Mouse (Mus musculus): ENCODE data around the gene BC024978. TPM values are rescaled to one million over a fixed set of nuclear protein-coding genes. Genes with fewer than 3 reads are reported as not detected.

BC024978 gene
- total RNA-seq (2012; rRNA removed) (1.6 and 1.9 TPM in 2 replicates), total RNA-seq (2014; rRNA removed) (0.90 and 1.7 TPM in 2 replicates), polyA plus RNA-seq (2012; ENCODE audit: insufficient read length, low read depth) (5.7 and 9.4 TPM in 2 replicates)

DNA sequence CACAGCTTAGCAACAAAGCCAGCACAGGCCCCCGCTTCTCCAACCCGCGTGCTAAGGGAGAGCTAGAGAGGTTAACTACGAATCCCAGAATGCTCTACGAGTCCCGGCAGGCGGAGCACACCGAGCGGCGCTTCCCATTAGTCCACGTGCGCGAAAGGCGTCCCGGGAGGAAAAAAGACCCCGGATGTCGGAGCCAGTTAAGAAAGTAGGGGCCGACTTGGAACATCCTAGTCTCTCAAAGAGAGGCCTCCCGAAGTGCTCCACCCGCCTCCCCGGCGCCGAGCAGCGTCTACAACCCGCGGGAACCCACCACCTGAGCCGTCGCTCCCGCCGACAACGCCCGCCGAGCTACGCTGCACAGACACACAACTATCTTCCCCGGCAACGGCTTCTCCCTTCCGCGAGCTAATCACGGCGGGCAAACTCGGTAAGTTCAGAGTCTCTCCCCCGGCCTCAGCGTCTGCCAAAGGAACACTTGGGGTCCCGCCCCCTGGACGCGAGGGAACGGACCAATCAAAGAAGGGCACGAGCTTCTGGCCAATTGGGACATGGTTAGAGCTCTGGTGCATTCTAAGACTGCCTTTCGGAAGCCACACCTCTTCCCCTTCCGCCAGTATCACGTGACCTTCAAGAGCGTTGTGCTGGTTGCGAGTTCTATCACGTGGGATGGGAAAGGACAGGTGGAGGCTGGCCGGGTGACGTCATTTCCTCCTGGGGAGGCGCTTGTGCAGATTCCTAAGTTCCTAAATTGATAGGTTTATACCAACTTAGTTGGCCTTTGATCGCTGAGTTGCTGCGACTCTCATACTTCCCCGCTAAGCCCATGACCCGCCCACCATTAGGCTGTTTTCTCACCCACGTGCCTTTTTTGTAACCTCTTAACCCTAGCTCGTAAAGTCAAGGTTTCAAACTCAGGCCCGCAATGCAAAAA lies at the start of gene BC024978, which contains the start of gene Snrpa:
TSS of gene BC024978 (plus strand) at position 101 of the 931 bp plus-strand sequence.
TSS of gene Snrpa (minus strand) at position 591 of the 931 bp plus-strand sequence.
- H3K9me3 ChIP-seq (replicated peaks; ENCODE audit: low read length), result peaks cover 1% of the 10 kb centered on the region
- H3K27ac ChIP-seq (ENCODE audit: insufficient read depth, low read depth), result peak within 1 kb of the TSS; percentile 92
- DNase-seq (ENCODE audit: extremely low read depth), result peak; percentile 100
- peaks cover 15 to 62% of the 10 kb centered on the region in 2 experiments for H3K4me1 ChIP-seq (ENCODE audit: control insufficient read depth in 1 of 2, insufficient read depth in 2 of 2)
- H3K36me3 ChIP-seq (replicated peaks in 1 of 2; ENCODE audit: control insufficient read depth in 1 of 2, insufficient read depth in 1 of 2, low read length in 1 of 2), result peaks cover 29 to 60% of the 10 kb centered on the region in 2 experiments
- peak within 1 kb of the TSS; percentile 91 to 95 (median 94) for H3K4me3 ChIP-seq (replicated peaks in 1 of 3; ENCODE audit: low read depth in 2 of 3, low read length in 2 of 3, poor library complexity in 1 of 3)
- peak within 1 kb of the TSS; percentile 91 for H3K4me2 ChIP-seq (ENCODE audit: insufficient read depth, low read depth, poor library complexity, severe bottlenecking)
- dilution Hi-C loops (cut with MboI; ENCODE audit: extremely low pct_ligation_motif_present, extremely low pct_unique_long_range_greater_than_20kb, low sequenced_read_pairs) (no loop called here), in situ Hi-C loops (cut with MboI; ENCODE audit: low pct_ligation_motif_present, low pct_unique_long_range_greater_than_20kb, low sequenced_read_pairs) (no loop called here)
- H3K79me2 ChIP-seq (replicated peaks; ENCODE audit: control insufficient read depth, extremely low read depth, insufficient read depth, poor library complexity, severe bottlenecking), result peaks cover 33% of the 10 kb centered on the region
- H3K9ac ChIP-seq (ENCODE audit: insufficient read depth, low read depth), result peak within 1 kb of the TSS; percentile 98
- no peaks in the 10 kb centered on the region for H3K27me3 ChIP-seq (replicated peaks)
- TF ChIP-seq E2F4 (IDR thresholded peaks at IDR 0.05; ENCODE audit: insufficient replicate concordance, low read depth, low read length) (no peak), MYC (IDR thresholded peaks at IDR 0.05; ENCODE audit: low read depth, low read length) (peak; percentile 96), ZKSCAN1 (IDR thresholded peaks at IDR 0.05; ENCODE audit: borderline replicate concordance, low read depth, low read length) (no peak), SIN3A (IDR thresholded peaks at IDR 0.05; ENCODE audit: low read length) (peak; percentile 83; the same call in 1 of the 2 replicates), MAZ (IDR thresholded peaks at IDR 0.05; ENCODE audit: low read depth, low read length) (no peak), HCFC1 (IDR thresholded peaks at IDR 0.05; ENCODE audit: low read depth, low read length) (peak; percentile 87), TCF12 (IDR thresholded peaks at IDR 0.05; ENCODE audit: low read depth, low read length) (peak; percentile 83), MAX (IDR thresholded peaks at IDR 0.05; ENCODE audit: low read length) (peak; percentile 99), POLR2A (IDR thresholded peaks at IDR 0.05; ENCODE audit: low read depth, low read length) (peak; percentile 80), ETS1 (conservative IDR thresholded peaks at IDR 0.05; ENCODE audit: low read depth, low read length) (peak; percentile 76), CHD1 (IDR thresholded peaks at IDR 0.05; ENCODE audit: low read depth, low read length) (peak; percentile 53), ELF1 (IDR thresholded peaks at IDR 0.05; ENCODE audit: low read depth, low read length) (peak; percentile 86), NRF1 (IDR thresholded peaks at IDR 0.05; ENCODE audit: low read depth, low read length) (peak; percentile 40; the same call in 1 of the 2 replicates), JUND (conservative IDR thresholded peaks at IDR 0.05; ENCODE audit: low read depth, low read length) (peak; percentile 94), RAD21 (IDR thresholded peaks at IDR 0.05; ENCODE audit: low read depth, low read length) (no peak), IRF4 (IDR thresholded peaks at IDR 0.05; ENCODE audit: low read depth, low read length) (no peak), ZNF384 (IDR thresholded peaks at IDR 0.05; ENCODE audit: low read depth, low read length) (no peak), KAT2A (IDR thresholded peaks at IDR 0.05; ENCODE audit: insufficient replicate concordance, low read length) (peak; percentile 81; the same call in 1 of the 2 replicates), RCOR1 (conservative IDR thresholded peaks at IDR 0.05; ENCODE audit: low read depth, low read length) (no peak), JUN (IDR thresholded peaks at IDR 0.05; ENCODE audit: insufficient read depth, low read depth, low read length) (peak; percentile 90), CTCF (conservative IDR thresholded peaks at IDR 0.05 in 1 of 2, IDR thresholded peaks at IDR 0.05 in 1 of 2; ENCODE audit: low read depth in 2 of 2, low read length in 2 of 2) (no peak), POLR2AphosphoS2 (IDR thresholded peaks at IDR 0.05; ENCODE audit: low read depth, low read length) (0 out of 2 replicates have a peak, but pooled peaks have one; percentile 67), TBP (conservative IDR thresholded peaks at IDR 0.05; ENCODE audit: low read depth, low read length) (peak; percentile 85), SMC3 (IDR thresholded peaks at IDR 0.05; ENCODE audit: low read depth, low read length) (no peak), NELFE (IDR thresholded peaks at IDR 0.05; ENCODE audit: low read depth, low read length) (peak; percentile 54), USF1 (IDR thresholded peaks at IDR 0.05; ENCODE audit: low read depth, low read length) (peak; percentile 100), PAX5 (IDR thresholded peaks at IDR 0.05; ENCODE audit: low read length) (no peak), USF2 (conservative IDR thresholded peaks at IDR 0.05; ENCODE audit: low read depth, low read length) (peak; percentile 99), ZMIZ1 (IDR thresholded peaks at IDR 0.05; ENCODE audit: low read depth, low read length) (peak; percentile 60; the same call in 1 of the 2 replicates), MEF2A (IDR thresholded peaks at IDR 0.05; ENCODE audit: borderline replicate concordance, low read depth, low read length) (no peak), ZC3H11A (IDR thresholded peaks at IDR 0.05; ENCODE audit: low read depth, low read length) (no peak), MXI1 (IDR thresholded peaks at IDR 0.05; ENCODE audit: low read depth, low read length) (peak; percentile 92), GABPA (IDR thresholded peaks at IDR 0.05; ENCODE audit: insufficient replicate concordance, low read depth, low read length) (no peak; the same call in 1 of the 2 replicates), EP300 (IDR thresholded peaks at IDR 0.05; ENCODE audit: low read length) (peak; percentile 55; the same call in 1 of the 2 replicates), MAFK (IDR thresholded peaks at IDR 0.05; ENCODE audit: insufficient replicate concordance, low read length) (no peak), BHLHE40 (IDR thresholded peaks at IDR 0.05; ENCODE audit: low read depth, low read length) (peak; percentile 94), UBTF (IDR thresholded peaks at IDR 0.05; ENCODE audit: low read depth, low read length) (no peak)

Data from CH12.LX (cell line).